Mouse (Mus musculus) small intestine, adult 2 months (tissue): ENCODE results near the gene Ucn2. TPM values are rescaled to one million over a fixed set of nuclear protein-coding genes. Genes with fewer than 3 reads are reported as not detected.

Experiments
- H3K27ac ChIP-seq: fragments of 200-500 bp; 2 replicates; pipeline ENCODE4 v1.5.1; 2012; ENCODE audit warnings: low read depth, low read length, control low read depth, inconsistent platforms; ENCODE audit not compliant: insufficient read depth
- H3K27me3 ChIP-seq: fragments of 200-500 bp; 2 replicates; pipeline ENCODE4 v1.6.1; 2012; ENCODE audit warnings: mild to moderate bottlenecking, moderate library complexity, low read length, inconsistent platforms; ENCODE audit not compliant: control insufficient read depth, insufficient read depth
- H3K36me3 ChIP-seq: fragments of 200-500 bp; 2 replicates; pipeline ENCODE4 v1.6.1; 2012; ENCODE audit warnings: mild to moderate bottlenecking, low read length, control low read depth, inconsistent platforms; ENCODE audit not compliant: control insufficient read depth, insufficient read depth
- H3K4me1 ChIP-seq: fragments of 200-500 bp; 2 replicates; pipeline ENCODE4 v1.6.1; 2012; ENCODE audit warnings: low read length, inconsistent platforms, mixed read lengths; ENCODE audit not compliant: control insufficient read depth, insufficient read depth, insufficient read length
- H3K4me3 ChIP-seq: fragments of 200-500 bp; 2 replicates; pipeline ENCODE4 v1.5.1; 2012; ENCODE audit warnings: low read depth, mild to moderate bottlenecking, control low read depth, inconsistent platforms, low read length, moderate library complexity
- CTCF ChIP-seq: fragments of 200-500 bp; IDR thresholded peaks from 2 replicates; pipeline ENCODE4 v1.5.1; 2012; ENCODE audit warnings: low read depth, mild to moderate bottlenecking, control low read depth, inconsistent platforms, low read length, moderate library complexity, mixed read lengths; ENCODE audit not compliant: insufficient replicate concordance, insufficient read length; ENCODE audit errors: extremely low read depth
- POLR2A ChIP-seq: fragments of 200-500 bp; IDR thresholded peaks from 2 replicates; pipeline ENCODE4 v1.6.1; 2012; ENCODE audit warnings: low read depth, mild to moderate bottlenecking, control low read depth, inconsistent platforms, low read length, moderate library complexity
- WGBS: fragments of 180-500 bp; shearing (Covaris S2); methylation state at CpG from one replicate; pipeline ENCODE4 v1.1.7; 2018; 5-methylcytosine and 5-hydroxymethylcytosine counted together
- polyA plus RNA-seq: library from polyadenylated mRNA; depleted of rRNA; stranded (reverse); fragments of >200 nt; gene quantifications from 2 replicates; pipeline ENCODE4 v1.2.3, GENCODE M21; 2012

The Ucn2 gene
- polyA plus RNA-seq, 1 experiment, result 0.23 TPM

GRCm38 (mm10) chr9:108992085-108992469 is 6.3 kb downstream of the Ucn2 start:
- Histone ChIP-seq H3K27me3 (no peaks in the 10 kb centered on the region), H3K36me3 (no peaks in the 10 kb centered on the region), H3K4me3 (peak overlapping the region; percentile 78), H3K27ac (peak overlapping the region; percentile 85), H3K4me1 (peaks cover 63% of the 10 kb centered on the region)
- 7% methylated on average over 18 of the region's 18 CpGs for WGBS
- TF ChIP-seq POLR2A, result no peak
- no peak for TF ChIP-seq CTCF

GRCm38 (mm10) chr9:108992620-108993361 is 7.0 kb downstream of the Ucn2 start:
- H3K4me1 ChIP-seq, result peaks cover 63% of the 10 kb centered on the region
- 66% methylated on average over 9 of the region's 9 CpGs for WGBS
- peak overlapping the region; percentile 78 for H3K4me3 ChIP-seq
- TF ChIP-seq CTCF (no peak), POLR2A (no peak; the same call in 1 of the 2 replicates)
- peak overlapping the region; percentile 85 for H3K27ac ChIP-seq
- H3K36me3 ChIP-seq, result no peaks in the 10 kb centered on the region
- no peaks in the 10 kb centered on the region for H3K27me3 ChIP-seq

- Histone ChIP-seq H3K4me3 (peak overlapping the region; percentile 7; the same call in 1 of the 2 replicates), H3K27ac (peak overlapping the region; percentile 96), H3K36me3 (peaks cover 14% of the 10 kb centered on the region), H3K27me3 (no peaks in the 10 kb centered on the region), H3K4me1 (peaks cover 54% of the 10 kb centered on the region)
- no peak; the same call in 1 of the 2 replicates for TF ChIP-seq POLR2A
- TF ChIP-seq CTCF, result no peak
- WGBS, result 19% methylated on average over 9 of the region's 9 CpGs
These were observed 10.6 kb downstream of the Ucn2 start for GRCm38 (mm10) chr9:108996411-108996810.

GRCm38 (mm10) chr9:108998287-108999166 is 12.7 kb downstream of the Ucn2 start:
- Histone ChIP-seq H3K4me3 (no peak overlapping the region), H3K4me1 (peaks cover 48% of the 10 kb centered on the region), H3K27ac (peak overlapping the region; percentile 49), H3K36me3 (peaks cover 20% of the 10 kb centered on the region), H3K27me3 (no peaks in the 10 kb centered on the region)
- TF ChIP-seq POLR2A (no peak), CTCF (no peak)
- 75% methylated on average over 19 of the region's 19 CpGs for WGBS

GRCm38 (mm10) chr9:108999167-108999526 is 13.3 kb downstream of the Ucn2 start:
- no peaks in the 10 kb centered on the region for H3K27me3 ChIP-seq
- 34% methylated on average over 4 of the region's 4 CpGs for WGBS
- H3K36me3 ChIP-seq, result peaks cover 20% of the 10 kb centered on the region
- no peak for TF ChIP-seq POLR2A
- TF ChIP-seq CTCF, result no peak
- peak overlapping the region; percentile 62 for H3K27ac ChIP-seq
- H3K4me1 ChIP-seq, result peaks cover 43% of the 10 kb centered on the region
- no peak overlapping the region for H3K4me3 ChIP-seq

GRCm38 (mm10) chr9:109000726-109001125 is 14.9 kb downstream of the Ucn2 start:
- Histone ChIP-seq H3K4me1 (peaks cover 32% of the 10 kb centered on the region), H3K36me3 (peaks cover 31% of the 10 kb centered on the region), H3K27ac (no peak overlapping the region), H3K27me3 (no peaks in the 10 kb centered on the region), H3K4me3 (no peak overlapping the region)
- peak; percentile 98; the same call in 1 of the 2 replicates for TF ChIP-seq CTCF
- no peak; the same call in 1 of the 2 replicates for TF ChIP-seq POLR2A
- 10% methylated on average over 3 of the region's 3 CpGs for WGBS

GRCm38 (mm10) chr9:109003201-109003600 is 17.4 kb downstream of the Ucn2 start:
- Histone ChIP-seq H3K4me1 (peaks cover 13% of the 10 kb centered on the region), H3K27me3 (no peaks in the 10 kb centered on the region), H3K4me3 (no peak overlapping the region), H3K36me3 (peaks cover 50% of the 10 kb centered on the region), H3K27ac (no peak overlapping the region)
- WGBS, result 65% methylated on average over 2 of the region's 2 CpGs
- TF ChIP-seq CTCF (peak; percentile 46; the same call in 1 of the 2 replicates), POLR2A (no peak)
